Mouse (Mus musculus) stomach, embryonic 14.5 days (tissue): Measurements from ENCODE around the gene Arhgap20. TPM values are rescaled to one million over a fixed set of nuclear protein-coding genes. Genes with fewer than 3 reads are reported as not detected.

Experiments
- ATAC-seq: fragments of 200-750 bp; cut with Nextera tagmentation; 2 replicates; pipeline ENCODE4 v1.8.0; 2017; ENCODE audit warnings: low read depth, moderate TSS enrichment; ENCODE audit not compliant: insufficient number of reproducible peaks, insufficient read depth, low FRiP score
- H3K27ac ChIP-seq: fragments of 300-500 bp; sonication (generic); 2 replicates; pipeline ENCODE4 v1.5.1; 2014; ENCODE audit warnings: mild to moderate bottlenecking, low read length, moderate library complexity, mixed read lengths
- H3K27me3 ChIP-seq: fragments of 300-500 bp; sonication (generic); 2 replicates; pipeline ENCODE4 v1.6.1; 2014; ENCODE audit warnings: low read length, control low read depth, mixed read lengths; ENCODE audit not compliant: control insufficient read depth, insufficient read depth
- H3K36me3 ChIP-seq: fragments of 300-500 bp; sonication (generic); 2 replicates; pipeline ENCODE4 v1.6.1; 2014; ENCODE audit warnings: mild to moderate bottlenecking, control low read depth, low read length, moderate library complexity, mixed read lengths; ENCODE audit not compliant: control insufficient read depth, insufficient read depth
- H3K4me1 ChIP-seq: fragments of 300-500 bp; sonication (generic); 2 replicates; pipeline ENCODE4 v1.6.1; 2014; ENCODE audit warnings: low read length, control low read depth, mixed read lengths; ENCODE audit not compliant: control insufficient read depth, insufficient read depth
- H3K4me2 ChIP-seq: fragments of 300-500 bp; sonication (generic); replicated peaks from 2 replicates; pipeline ENCODE4 v1.6.1; 2014; ENCODE audit warnings: low read depth, low read length, control low read depth
- H3K4me3 ChIP-seq: fragments of 300-500 bp; sonication (generic); 2 replicates; pipeline ENCODE4 v1.5.1; 2014; ENCODE audit warnings: low read depth, low read length, control low read depth
- H3K9ac ChIP-seq: fragments of 300-500 bp; sonication (generic); replicated peaks from 2 replicates; pipeline ENCODE4 v1.6.1; 2014; ENCODE audit warnings: low read depth, mild to moderate bottlenecking, control low read depth, low read length, moderate library complexity, mixed read lengths
- H3K9me3 ChIP-seq: fragments of 300-500 bp; sonication (generic); 2 replicates; pipeline ENCODE4 v1.6.1; 2016; ENCODE audit warnings: low read depth, low read length, control low read depth; ENCODE audit not compliant: control insufficient read depth
- WGBS: fragments of 180-500 bp; shearing (Covaris S2); extraction: QIAGEN DNeasy Blood & Tissue Kit; methylation state at CpG from one replicate; pipeline ENCODE4 v1.1.7; 2014; 5-methylcytosine and 5-hydroxymethylcytosine counted together
- polyA plus RNA-seq: library from polyadenylated mRNA; unstranded; fragments of >200 nt; fragmentation: Nextera tagmentation; extraction: Ambion mirVana; gene quantifications from 2 replicates; pipeline ENCODE4 v1.2.1, GENCODE M21; 2014

Gene Arhgap20
- polyA plus RNA-seq, 1 experiment from 2014 or later, result 4.0 TPM

DNA sequence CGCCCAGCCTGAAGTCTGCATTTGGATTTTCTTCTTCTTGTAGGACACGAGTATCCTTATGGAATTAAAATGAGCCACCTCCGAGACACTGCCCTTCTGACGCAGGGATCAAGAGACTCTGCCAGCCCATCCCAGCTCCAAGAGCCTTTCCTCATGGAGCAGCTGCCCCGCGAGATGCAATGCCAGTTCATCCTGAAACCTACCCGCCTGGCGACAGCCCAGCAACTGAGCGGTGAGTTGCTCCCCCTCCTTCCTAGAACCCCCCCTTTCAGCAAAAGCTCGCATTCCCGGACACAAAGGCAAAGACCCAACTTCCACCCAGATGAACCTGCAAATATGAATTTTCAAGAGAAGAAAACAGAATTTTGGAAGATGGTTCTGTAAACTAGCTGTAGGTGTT, 66.5 kb downstream of the Arhgap20 start:
- ATAC-seq, result no peak

DNA sequence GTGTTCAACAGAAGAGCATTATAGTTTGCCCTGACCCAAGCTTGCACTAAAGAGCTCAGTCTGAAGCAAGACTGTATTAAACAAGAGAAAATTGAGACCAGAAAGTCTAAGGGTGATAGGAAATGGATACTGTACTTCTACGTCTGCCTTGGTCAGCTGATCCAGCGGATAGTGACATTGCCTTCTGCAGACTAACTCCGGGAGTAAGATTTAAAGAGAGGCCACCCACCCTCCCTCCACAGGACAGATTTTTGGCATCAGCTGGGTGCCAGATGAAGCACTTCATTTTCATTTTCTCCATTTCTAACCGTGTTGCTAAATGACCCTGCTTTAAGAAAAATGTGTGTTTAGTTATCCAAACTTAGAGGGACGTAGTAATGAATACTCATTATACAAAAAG, 67.2 kb downstream of the Arhgap20 start:
- Histone ChIP-seq H3K9ac (no peak overlapping the region), H3K36me3 (no peaks in the 10 kb centered on the region), H3K9me3 (no peaks in the 10 kb centered on the region), H3K4me3 (no peak overlapping the region), H3K27me3 (no peaks in the 10 kb centered on the region), H3K4me1 (no peaks in the 10 kb centered on the region), H3K27ac (no peak overlapping the region), H3K4me2 (no peak overlapping the region)
- WGBS, result 32% methylated on average over 5 of the region's 5 CpGs
- ATAC-seq, result no peak

More for the DNA sequence above, 66.5 kb downstream of the Arhgap20 start:
- WGBS, result 80% methylated on average over 11 of the region's 11 CpGs
- no peaks in the 10 kb centered on the region for H3K9me3 ChIP-seq
- H3K9ac ChIP-seq, result no peak overlapping the region
- no peak overlapping the region for H3K4me2 ChIP-seq
- H3K4me3 ChIP-seq, result no peak overlapping the region
- no peaks in the 10 kb centered on the region for H3K4me1 ChIP-seq
- H3K27ac ChIP-seq, result no peak overlapping the region
- no peaks in the 10 kb centered on the region for H3K27me3 ChIP-seq
- no peaks in the 10 kb centered on the region for H3K36me3 ChIP-seq

DNA sequence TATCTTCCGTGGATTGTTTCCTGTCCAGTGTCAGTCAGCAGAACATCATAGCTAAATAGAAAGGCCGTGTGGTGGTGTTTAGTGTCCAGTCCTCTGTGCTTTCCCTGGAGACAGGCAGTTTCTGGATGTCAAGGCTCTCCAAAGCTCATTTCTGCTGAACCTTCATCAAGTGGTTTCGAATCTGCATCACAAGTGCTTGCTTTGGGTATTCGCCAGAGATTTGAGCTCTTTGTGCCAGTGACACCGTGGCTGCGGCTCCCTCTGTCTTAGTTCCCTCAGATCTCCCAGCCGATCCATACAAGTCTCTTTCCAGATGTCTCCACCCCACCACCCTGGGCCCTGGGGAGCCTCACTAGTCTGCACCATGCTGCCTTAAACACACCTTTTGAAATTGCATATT, 72.6 kb downstream of the Arhgap20 start:
- ATAC-seq, result no peak
- Histone ChIP-seq H3K4me1 (no peaks in the 10 kb centered on the region), H3K27me3 (no peaks in the 10 kb centered on the region), H3K4me3 (no peak overlapping the region), H3K36me3 (no peaks in the 10 kb centered on the region), H3K27ac (no peak overlapping the region), H3K4me2 (no peak overlapping the region), H3K9ac (no peak overlapping the region), H3K9me3 (no peaks in the 10 kb centered on the region)
- WGBS, result 84% methylated on average over 7 of the region's 7 CpGs

DNA sequence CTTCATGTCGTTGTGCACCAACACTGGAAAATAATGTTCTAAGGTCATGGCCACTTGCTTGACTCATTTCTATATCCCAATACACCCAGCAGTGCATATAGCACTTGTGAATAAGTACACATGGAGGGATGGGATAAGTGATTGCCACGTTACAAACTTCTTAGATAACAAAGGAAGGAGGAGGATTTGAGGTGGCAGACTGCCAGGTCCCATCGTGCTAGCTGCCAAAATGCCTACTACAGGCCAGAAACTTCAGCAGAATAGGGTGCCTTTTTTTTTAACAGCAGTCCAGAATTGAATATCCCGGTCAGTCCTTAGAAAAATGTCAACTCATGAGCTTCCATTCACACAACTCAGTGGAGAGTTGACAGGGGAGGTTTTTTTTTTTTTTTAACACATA, 78.1 kb downstream of the Arhgap20 start:
- H3K4me1 ChIP-seq, result no peaks in the 10 kb centered on the region
- H3K9ac ChIP-seq, result no peak overlapping the region
- H3K27ac ChIP-seq, result no peak overlapping the region
- no peaks in the 10 kb centered on the region for H3K9me3 ChIP-seq
- 47% methylated on average over 4 of the region's 4 CpGs for WGBS
- no peak overlapping the region for H3K4me2 ChIP-seq
- no peaks in the 10 kb centered on the region for H3K36me3 ChIP-seq
- no peak for ATAC-seq
- no peak overlapping the region for H3K4me3 ChIP-seq
- H3K27me3 ChIP-seq, result no peaks in the 10 kb centered on the region

DNA sequence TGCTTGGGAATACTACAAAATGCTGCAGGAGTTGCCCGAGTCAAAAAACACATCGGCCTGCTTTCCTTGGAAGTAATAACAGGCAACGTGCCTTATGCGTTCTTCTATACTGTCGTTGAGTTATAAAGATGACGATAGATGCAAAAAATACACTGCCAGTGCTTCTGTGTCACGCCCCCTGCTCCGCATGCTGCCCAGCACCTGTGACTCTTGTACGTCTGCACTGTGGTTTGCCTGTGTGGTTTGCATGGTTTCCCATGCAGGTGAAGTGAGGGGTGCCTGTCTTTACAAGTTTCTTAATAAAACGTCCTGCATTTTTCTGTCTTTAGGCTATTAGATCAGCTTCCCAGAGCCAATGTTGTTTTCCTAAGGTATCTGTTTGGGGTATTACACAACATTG, 80.7 kb downstream of the Arhgap20 start:
- Histone ChIP-seq H3K27ac (no peak overlapping the region), H3K4me2 (no peak overlapping the region), H3K36me3 (no peaks in the 10 kb centered on the region), H3K9me3 (no peaks in the 10 kb centered on the region), H3K9ac (no peak overlapping the region), H3K4me1 (no peaks in the 10 kb centered on the region), H3K27me3 (no peaks in the 10 kb centered on the region), H3K4me3 (no peak overlapping the region)
- 92% methylated on average over 10 of the region's 10 CpGs for WGBS
- no peak for ATAC-seq

DNA sequence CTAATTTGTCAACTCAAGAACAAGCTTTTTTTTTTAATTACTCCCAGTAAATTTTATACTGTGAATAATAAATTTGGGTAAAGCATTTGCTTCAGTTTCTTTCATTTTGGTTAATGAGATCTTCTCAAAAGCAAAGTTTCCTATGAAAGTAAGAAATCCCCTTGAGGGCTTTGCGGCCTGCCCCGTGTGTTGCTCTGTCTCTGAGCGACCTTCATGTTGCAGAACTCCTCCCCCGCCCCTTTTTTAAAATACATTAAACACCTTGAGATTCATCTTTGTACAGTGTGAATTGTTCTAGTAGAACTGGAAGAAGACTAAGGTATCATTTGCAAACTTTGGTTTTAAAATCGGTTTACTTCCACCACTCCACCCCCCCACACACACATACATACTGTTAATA, 88.6 kb downstream of the Arhgap20 start:
- no peak for ATAC-seq
- Histone ChIP-seq H3K4me2 (no peak overlapping the region), H3K4me1 (no peaks in the 10 kb centered on the region), H3K27me3 (no peaks in the 10 kb centered on the region), H3K27ac (no peak overlapping the region), H3K9ac (no peak overlapping the region), H3K9me3 (no peaks in the 10 kb centered on the region), H3K36me3 (no peaks in the 10 kb centered on the region), H3K4me3 (no peak overlapping the region)
- WGBS, result 94% methylated on average over 5 of the region's 5 CpGs

DNA sequence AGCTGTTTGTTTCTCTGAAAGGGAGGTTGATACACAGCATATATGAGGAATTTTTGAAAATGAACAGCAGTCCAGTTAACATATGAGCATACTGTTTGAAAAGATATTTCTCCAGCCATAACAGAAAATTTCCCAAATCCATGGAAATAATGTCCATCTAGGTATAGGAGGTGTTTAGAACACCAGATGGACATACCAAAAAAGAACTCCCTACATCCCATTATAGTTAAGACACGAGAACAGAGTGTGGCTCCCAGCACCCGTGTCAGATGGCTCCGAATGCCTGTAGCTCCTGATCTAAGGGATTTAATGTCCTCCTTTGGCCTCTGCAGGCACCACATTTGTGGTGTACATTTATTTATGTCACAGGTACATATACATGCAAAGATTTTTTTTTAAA, 99.1 kb downstream of the Arhgap20 start:
- no peak for ATAC-seq
- Histone ChIP-seq H3K4me3 (no peak overlapping the region), H3K4me1 (no peaks in the 10 kb centered on the region), H3K27me3 (no peaks in the 10 kb centered on the region), H3K9ac (no peak overlapping the region), H3K36me3 (no peaks in the 10 kb centered on the region), H3K9me3 (no peaks in the 10 kb centered on the region), H3K27ac (no peak overlapping the region), H3K4me2 (no peak overlapping the region)
- WGBS, result 84% methylated on average over 3 of the region's 3 CpGs

DNA sequence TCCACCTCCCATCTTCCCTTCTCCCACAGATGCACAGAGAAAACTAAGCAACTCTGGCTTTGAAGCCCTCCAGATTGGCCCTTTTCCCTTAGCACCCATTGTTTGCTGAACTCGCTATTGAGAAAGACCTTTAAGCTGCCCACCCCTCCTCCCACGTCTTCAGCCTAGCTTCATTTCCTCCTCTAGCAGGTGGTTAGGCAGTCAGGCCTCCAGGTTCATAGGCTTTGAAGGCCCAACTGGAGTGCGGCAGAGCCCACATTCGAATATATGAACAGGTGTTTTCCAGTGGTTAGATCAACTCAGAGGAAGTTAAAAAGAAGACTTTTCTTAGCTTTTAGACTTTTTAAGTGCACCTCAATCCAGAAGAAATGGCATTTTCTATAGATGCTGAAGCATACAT, 101.5 kb downstream of the Arhgap20 start:
- no peaks in the 10 kb centered on the region for H3K27me3 ChIP-seq
- no peaks in the 10 kb centered on the region for H3K9me3 ChIP-seq
- no peak overlapping the region for H3K9ac ChIP-seq
- no peak overlapping the region for H3K27ac ChIP-seq
- no peaks in the 10 kb centered on the region for H3K4me1 ChIP-seq
- WGBS, result 52% methylated on average over 4 of the region's 4 CpGs
- H3K4me3 ChIP-seq, result no peak overlapping the region
- H3K36me3 ChIP-seq, result no peaks in the 10 kb centered on the region
- H3K4me2 ChIP-seq, result no peak overlapping the region
- ATAC-seq, result no peak

DNA sequence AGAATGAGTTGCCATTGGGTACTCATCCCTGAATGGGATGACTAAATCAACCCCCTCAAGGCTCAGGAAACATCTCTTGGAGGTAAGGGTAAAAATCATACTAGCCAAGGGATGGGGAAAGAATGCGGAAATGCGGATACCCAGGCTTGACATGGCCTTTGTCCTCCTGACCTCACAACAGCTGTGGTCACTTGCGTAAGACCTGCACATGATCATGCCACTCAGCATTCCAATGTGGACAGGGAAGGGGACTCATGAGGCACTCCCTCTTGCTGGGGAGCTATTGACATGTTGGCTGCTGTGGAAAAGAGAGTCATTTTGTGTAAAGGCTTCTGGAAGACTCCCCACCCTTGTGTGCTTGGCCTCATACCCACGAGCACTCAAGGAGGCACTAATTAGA, 103.9 kb downstream of the Arhgap20 start:
- ATAC-seq, result no peak
- Histone ChIP-seq H3K4me1 (no peaks in the 10 kb centered on the region), H3K4me2 (no peak overlapping the region), H3K27me3 (no peaks in the 10 kb centered on the region), H3K27ac (no peak overlapping the region), H3K9me3 (no peaks in the 10 kb centered on the region), H3K9ac (no peak overlapping the region), H3K4me3 (no peak overlapping the region), H3K36me3 (no peaks in the 10 kb centered on the region)
- 84% methylated on average over 4 of the region's 4 CpGs for WGBS
